Mouse (Mus musculus): ENCODE measurements around the gene Mfsd12. TPM values are rescaled to one million over a fixed set of nuclear protein-coding genes. Genes with fewer than 3 reads are reported as not detected.

Gene Mfsd12
- polyA plus RNA-seq, 1 experiment from 2014 or later: 13.7 TPM

Small RNA genes lying within 50 kb of the gene (microRNA-seq; reads per million reads assigned to microRNA genes)
- gene Mir6913: not detected

Other genes starting within 250 kb of the Mfsd12 start
- 14.6 and 15.9 TPM in 2 replicates for gene Zbtb7a, start 222.3 kb upstream of the Mfsd12 start, polyA plus RNA-seq (2016; fragmentation: Nextera tagmentation; extraction: Ambion mirVana)
- 58.6 and 64.9 TPM in 2 replicates for gene Pias4, start 189.6 kb upstream of the Mfsd12 start, polyA plus RNA-seq (2016; fragmentation: Nextera tagmentation; extraction: Ambion mirVana)
- 531 and 534 TPM in 2 replicates for gene Eef2, start 180.9 kb upstream of the Mfsd12 start, polyA plus RNA-seq (2016; fragmentation: Nextera tagmentation; extraction: Ambion mirVana)
- 77.3 and 79.6 TPM in 2 replicates for gene Dapk3, start 174.5 kb upstream of the Mfsd12 start, polyA plus RNA-seq (2016; fragmentation: Nextera tagmentation; extraction: Ambion mirVana)
- 0.18 TPM in 1 of 2 replicates, not detected in the other for gene 4930442H23Rik, start 173.6 kb upstream of the Mfsd12 start, polyA plus RNA-seq (2016; fragmentation: Nextera tagmentation; extraction: Ambion mirVana)
- gene Nmrk2, start 155.4 kb upstream of the Mfsd12 start, polyA plus RNA-seq (2016; fragmentation: Nextera tagmentation; extraction: Ambion mirVana): not detected in 2 replicates
- gene Atcay, start 126.7 kb upstream of the Mfsd12 start, polyA plus RNA-seq (2016; fragmentation: Nextera tagmentation; extraction: Ambion mirVana): 35.5 and 37.2 TPM in 2 replicates
- gene Zfr2, start 124.3 kb upstream of the Mfsd12 start, polyA plus RNA-seq (2016; fragmentation: Nextera tagmentation; extraction: Ambion mirVana): 12.1 and 13.6 TPM in 2 replicates
- 4.3 and 5.0 TPM in 2 replicates for gene Matk, start 104.6 kb upstream of the Mfsd12 start, polyA plus RNA-seq (2016; fragmentation: Nextera tagmentation; extraction: Ambion mirVana)
- 168 and 169 TPM in 2 replicates for gene Mrpl54, start 90.6 kb upstream of the Mfsd12 start, polyA plus RNA-seq (2016; fragmentation: Nextera tagmentation; extraction: Ambion mirVana)
- gene Apba3, start 90.5 kb upstream of the Mfsd12 start, polyA plus RNA-seq (2016; fragmentation: Nextera tagmentation; extraction: Ambion mirVana): 34.8 and 36.1 TPM in 2 replicates
- 6.6 and 7.5 TPM in 2 replicates for gene Tjp3, start 65.9 kb upstream of the Mfsd12 start, polyA plus RNA-seq (2016; fragmentation: Nextera tagmentation; extraction: Ambion mirVana)
- 89.9 and 92.6 TPM in 2 replicates for gene Pip5k1c, start 64.5 kb upstream of the Mfsd12 start, polyA plus RNA-seq (2016; fragmentation: Nextera tagmentation; extraction: Ambion mirVana)
- 58.8 and 60.5 TPM in 2 replicates for gene Cactin, start 36.4 kb upstream of the Mfsd12 start, polyA plus RNA-seq (2016; fragmentation: Nextera tagmentation; extraction: Ambion mirVana)
- gene Tbxa2r, start 28.8 kb upstream of the Mfsd12 start, polyA plus RNA-seq (2016; fragmentation: Nextera tagmentation; extraction: Ambion mirVana): 3.7 and 4.4 TPM in 2 replicates
- gene Gipc3, start 14.2 kb upstream of the Mfsd12 start, polyA plus RNA-seq (2016; fragmentation: Nextera tagmentation; extraction: Ambion mirVana): not detected in 2 replicates
- gene Hmg20b, start 7.0 kb upstream of the Mfsd12 start, polyA plus RNA-seq (2016; fragmentation: Nextera tagmentation; extraction: Ambion mirVana): 90.8 and 97.9 TPM in 2 replicates
- 0.34 and 0.92 TPM in 2 replicates for gene 4930404N11Rik, start 8.3 kb downstream of the Mfsd12 start, polyA plus RNA-seq (2016; fragmentation: Nextera tagmentation; extraction: Ambion mirVana)
- 135 and 139 TPM in 2 replicates for gene Fzr1, start 21.0 kb downstream of the Mfsd12 start, polyA plus RNA-seq (2016; fragmentation: Nextera tagmentation; extraction: Ambion mirVana)
- 63.5 and 67.2 TPM in 2 replicates for gene Dohh, start 26.9 kb downstream of the Mfsd12 start, polyA plus RNA-seq (2016; fragmentation: Nextera tagmentation; extraction: Ambion mirVana)
- gene Gm48551, start 27.0 kb downstream of the Mfsd12 start, polyA plus RNA-seq (2016; fragmentation: Nextera tagmentation; extraction: Ambion mirVana): 4.2 and 5.5 TPM in 2 replicates
- gene Gm48552, start 31.5 kb downstream of the Mfsd12 start, polyA plus RNA-seq (2016; fragmentation: Nextera tagmentation; extraction: Ambion mirVana): 0.50 and 2.3 TPM in 2 replicates
- 2.1 and 2.8 TPM in 2 replicates for gene Smim24, start 35.6 kb downstream of the Mfsd12 start, polyA plus RNA-seq (2016; fragmentation: Nextera tagmentation; extraction: Ambion mirVana)
- 14.7 and 19.7 TPM in 2 replicates for gene Nfic, start 98.1 kb downstream of the Mfsd12 start, polyA plus RNA-seq (2016; fragmentation: Nextera tagmentation; extraction: Ambion mirVana)
- gene Celf5, start 125.2 kb downstream of the Mfsd12 start, polyA plus RNA-seq (2016; fragmentation: Nextera tagmentation; extraction: Ambion mirVana): 37.1 and 44.4 TPM in 2 replicates
- 66.9 and 68.3 TPM in 2 replicates for gene Ncln, start 138.9 kb downstream of the Mfsd12 start, polyA plus RNA-seq (2016; fragmentation: Nextera tagmentation; extraction: Ambion mirVana)
- 0.41 and 0.77 TPM in 2 replicates for gene S1pr4, start 142.6 kb downstream of the Mfsd12 start, polyA plus RNA-seq (2016; fragmentation: Nextera tagmentation; extraction: Ambion mirVana)
- 0.58 and 1.0 TPM in 2 replicates for gene Gna15, start 166.7 kb downstream of the Mfsd12 start, polyA plus RNA-seq (2016; fragmentation: Nextera tagmentation; extraction: Ambion mirVana)
- 70.9 and 72.6 TPM in 2 replicates for gene Gna11, start 187.7 kb downstream of the Mfsd12 start, polyA plus RNA-seq (2016; fragmentation: Nextera tagmentation; extraction: Ambion mirVana)
- 524 and 532 TPM in 2 replicates for gene Aes, start 202.0 kb downstream of the Mfsd12 start, polyA plus RNA-seq (2016; fragmentation: Nextera tagmentation; extraction: Ambion mirVana)
- 17.8 and 17.9 TPM in 2 replicates for gene Tle2, start 217.1 kb downstream of the Mfsd12 start, polyA plus RNA-seq (2016; fragmentation: Nextera tagmentation; extraction: Ambion mirVana)
- 2.9 and 5.1 TPM in 2 replicates for gene Tle6, start 243.6 kb downstream of the Mfsd12 start, polyA plus RNA-seq (2016; fragmentation: Nextera tagmentation; extraction: Ambion mirVana)
- gene BC025920, start 248.8 kb downstream of the Mfsd12 start, polyA plus RNA-seq (2016; fragmentation: Nextera tagmentation; extraction: Ambion mirVana): 2.5 and 2.6 TPM in 2 replicates

Measured in midbrain, embryonic 12.5 days (tissue).